Mouse (Mus musculus): Measurements from ENCODE around the gene Ttc9c.
"Not testable (repeated sequence)": the region's sequence is repeated elsewhere in the genome, so short reads cannot be mapped to it uniquely, and the experiment has no call there.

The Ttc9c gene

DNA sequence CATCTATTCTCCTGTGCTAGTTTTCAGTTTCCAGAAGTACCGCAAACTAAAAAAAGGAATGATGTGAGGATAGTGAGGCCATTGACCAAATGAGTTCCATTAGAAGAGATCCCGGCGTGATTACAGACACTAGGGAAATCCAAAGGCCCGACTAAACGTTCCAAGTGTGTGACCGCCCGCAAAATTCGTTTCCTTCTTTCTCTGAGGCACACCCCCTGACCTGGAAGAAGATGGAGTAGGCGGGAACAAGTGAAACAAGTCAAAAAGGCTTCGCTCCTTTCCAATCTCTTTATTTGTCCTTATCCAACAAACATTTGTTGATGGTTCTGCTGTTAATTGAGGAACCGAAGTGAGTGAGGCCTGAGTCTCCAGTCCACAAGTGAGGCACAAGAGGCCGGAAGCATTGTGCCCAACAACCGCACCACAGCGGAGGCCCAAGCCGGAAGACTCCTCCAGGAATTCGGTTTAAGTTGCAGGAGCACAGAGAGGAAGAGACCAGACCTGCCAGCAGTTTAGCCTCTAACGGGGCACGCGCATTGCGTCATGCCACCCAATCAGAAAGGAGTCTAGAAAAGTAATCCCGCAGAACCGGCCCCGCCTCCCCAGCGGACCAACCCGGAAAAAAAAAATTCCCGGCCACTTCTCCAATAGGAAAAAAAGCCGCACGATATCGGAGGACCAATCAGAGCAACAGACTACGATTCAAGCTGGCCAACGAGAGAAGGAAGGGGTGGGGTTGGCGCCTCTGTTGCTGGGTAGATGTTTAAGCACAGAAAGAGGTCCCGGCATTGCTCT, at the start of gene Ttc9c:
Ttc9c (minus strand) TSS at position 533 of the 795 bp plus-strand sequence.
- DNase-seq (ENCODE audit: low spot score in 2 of 2): peak; percentile 97 to 98

DNA sequence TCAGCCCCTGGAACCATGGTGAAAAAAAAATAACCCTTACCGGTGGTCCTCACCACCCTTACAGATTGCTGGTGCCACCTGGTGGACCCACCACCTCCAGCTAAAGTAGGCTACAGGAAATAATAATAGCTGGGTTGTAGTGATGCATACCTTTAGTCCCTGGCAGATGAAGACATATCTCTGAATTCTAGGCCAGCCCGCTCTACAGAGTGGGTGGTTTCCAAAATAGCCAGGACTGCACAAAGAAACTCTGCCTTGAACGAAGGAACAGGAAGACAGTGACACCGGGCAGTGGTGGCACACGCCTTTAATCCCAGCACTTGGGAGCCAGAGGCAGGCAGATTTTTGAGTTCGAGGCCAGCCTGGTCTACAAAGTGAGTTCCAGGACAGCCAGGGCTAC, 45.1 kb upstream of the Ttc9c start:
- no peak for DNase-seq (ENCODE audit: low spot score in 2 of 2)

DNA sequence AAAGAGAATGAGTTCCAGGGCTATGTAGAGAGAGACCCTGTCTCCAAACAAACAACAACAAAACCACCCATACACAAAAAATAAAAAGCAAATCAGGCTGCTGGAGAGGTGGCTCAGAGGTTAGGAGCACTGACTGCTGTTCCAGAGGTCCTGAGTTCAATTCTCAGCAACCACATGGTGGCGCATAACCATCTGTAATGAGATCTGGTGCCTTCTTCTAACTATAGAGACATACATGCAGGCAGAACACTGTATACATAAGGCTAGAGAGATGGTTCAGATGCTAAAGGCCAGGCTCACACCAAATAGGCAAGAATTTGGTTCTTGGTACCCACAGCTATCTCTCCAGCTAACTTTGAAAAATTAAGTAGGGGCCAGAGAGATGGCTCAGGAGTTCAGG, 39.9 kb upstream of the Ttc9c start:
- DNase-seq (ENCODE audit: low spot score in 2 of 2): no peak

DNA sequence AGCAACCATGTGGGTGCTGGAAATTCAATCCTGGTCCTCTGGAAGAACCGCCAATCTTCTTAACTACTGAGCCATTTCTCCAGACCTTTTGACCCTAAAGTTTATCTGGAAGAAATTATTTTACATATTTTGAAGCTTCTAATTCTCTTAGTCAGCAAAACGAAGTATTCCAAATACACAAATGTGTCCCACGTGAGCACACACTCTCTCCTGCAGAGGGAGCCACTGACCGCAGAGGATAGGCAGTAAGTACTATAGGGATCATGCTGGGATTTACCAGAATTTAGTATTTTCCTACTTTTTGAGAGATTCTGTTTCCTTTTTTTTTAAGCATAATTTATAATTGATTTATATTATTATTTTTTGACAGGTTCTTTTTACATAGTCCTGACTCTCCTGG, 38.6 kb upstream of the Ttc9c start:
- DNase-seq (ENCODE audit: low spot score in 2 of 2): no peak

DNA sequence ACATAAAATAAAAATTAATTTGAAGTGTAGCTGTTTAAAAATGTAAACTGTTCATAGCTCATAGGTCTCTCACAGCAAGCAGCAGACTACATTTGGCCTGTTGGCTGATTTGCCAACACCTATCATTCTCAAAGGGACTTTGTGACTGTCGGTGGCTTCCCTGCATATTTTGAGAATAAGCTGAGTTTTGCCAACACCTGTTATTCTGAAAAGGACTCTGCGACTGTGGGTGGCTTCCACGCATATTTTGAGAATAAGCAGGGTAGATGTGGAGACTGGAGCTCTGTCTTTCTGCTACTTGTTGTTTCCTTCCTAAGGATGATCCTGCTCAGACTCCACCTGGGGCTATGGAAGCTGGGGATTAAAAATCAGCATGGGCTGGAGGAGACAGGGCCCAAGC, 34.0 kb upstream of the Ttc9c start:
- no peak for DNase-seq (ENCODE audit: low spot score in 2 of 2)

DNA sequence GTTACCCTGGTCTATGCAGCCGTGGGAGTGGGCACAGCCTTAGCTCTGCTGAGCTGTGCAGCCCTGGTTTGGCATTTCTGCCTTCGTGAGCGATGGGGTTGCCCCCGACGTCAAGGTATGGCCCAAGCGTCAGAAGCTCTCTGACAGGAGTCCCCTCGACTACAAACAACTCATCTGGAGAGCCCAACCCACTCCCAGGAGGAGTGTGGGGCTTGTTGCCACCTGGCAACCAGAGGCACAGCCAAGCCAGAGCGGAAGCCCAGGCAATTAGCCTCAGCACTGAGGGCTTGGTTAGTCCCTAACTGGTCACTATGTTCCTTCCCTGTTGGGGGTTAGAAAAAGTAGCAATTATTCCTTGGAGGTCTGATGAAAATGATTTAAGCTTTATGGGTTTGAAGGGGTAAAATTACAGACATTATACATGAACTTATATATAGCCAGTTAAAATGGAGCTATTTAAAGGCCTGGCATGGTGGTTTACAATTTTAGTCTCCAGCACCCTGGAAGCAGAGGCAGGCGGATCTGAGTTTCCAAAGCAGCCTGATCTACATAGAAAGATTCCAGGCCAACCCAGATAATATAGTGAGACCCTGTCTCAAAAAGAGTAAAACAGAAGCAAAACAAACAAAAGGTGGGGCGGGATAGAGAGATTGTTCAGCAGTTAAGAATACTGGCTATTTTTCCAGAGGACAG, 33.2 kb upstream of the Ttc9c start:
- DNase-seq (ENCODE audit: low spot score in 2 of 2): no peak

DNA sequence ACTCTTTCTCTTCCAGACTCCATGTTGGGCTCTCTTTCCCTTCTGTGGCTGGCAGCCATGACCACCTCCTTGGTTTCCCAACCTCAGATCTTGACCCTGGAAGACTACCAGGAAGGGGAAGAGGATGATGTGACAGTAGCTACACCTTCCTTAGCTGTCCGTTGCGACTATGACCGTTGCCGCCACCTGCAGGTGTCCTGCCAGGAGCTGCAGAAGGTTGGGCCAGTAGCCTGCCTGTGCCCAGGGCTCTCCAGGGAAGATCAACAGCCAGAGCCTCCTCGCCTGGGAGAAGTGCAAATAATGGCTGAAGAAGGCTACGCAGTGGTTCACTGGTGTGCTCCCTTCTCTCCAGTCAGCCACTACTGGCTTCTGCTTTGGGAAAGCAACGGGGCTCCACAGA, 32.5 kb upstream of the Ttc9c start:
- DNase-seq (ENCODE audit: low spot score in 2 of 2): no peak

DNA sequence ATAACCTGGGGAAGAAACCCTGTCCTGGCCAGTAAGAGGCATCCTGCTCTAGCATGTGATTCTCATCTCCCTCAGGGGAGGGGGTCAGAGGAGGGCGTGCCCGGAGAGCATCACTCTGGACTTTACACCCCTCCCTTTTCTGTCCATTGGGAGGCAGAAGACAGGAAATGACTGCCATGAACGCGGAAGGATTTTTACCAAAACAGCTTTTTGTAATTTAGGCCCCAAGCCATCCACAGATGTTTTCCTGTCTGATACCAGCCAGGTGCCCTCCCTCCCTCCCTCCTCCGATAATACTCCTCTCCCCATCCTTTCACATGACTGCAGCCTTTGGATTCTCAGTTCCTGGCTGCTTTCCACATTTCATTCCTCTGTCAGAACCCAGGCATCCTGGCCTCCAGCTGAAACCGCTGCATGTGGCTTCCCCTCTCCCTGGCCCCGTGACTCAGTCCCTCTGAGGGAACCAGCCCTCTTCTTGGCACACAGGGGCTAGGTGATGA, 31.3 kb upstream of the Ttc9c start, which contains the start of gene Lrrn4cl:
Lrrn4cl (plus strand) TSS at position 367 of the 500 bp plus-strand sequence.
- no peak for DNase-seq (ENCODE audit: low spot score in 2 of 2)

DNA sequence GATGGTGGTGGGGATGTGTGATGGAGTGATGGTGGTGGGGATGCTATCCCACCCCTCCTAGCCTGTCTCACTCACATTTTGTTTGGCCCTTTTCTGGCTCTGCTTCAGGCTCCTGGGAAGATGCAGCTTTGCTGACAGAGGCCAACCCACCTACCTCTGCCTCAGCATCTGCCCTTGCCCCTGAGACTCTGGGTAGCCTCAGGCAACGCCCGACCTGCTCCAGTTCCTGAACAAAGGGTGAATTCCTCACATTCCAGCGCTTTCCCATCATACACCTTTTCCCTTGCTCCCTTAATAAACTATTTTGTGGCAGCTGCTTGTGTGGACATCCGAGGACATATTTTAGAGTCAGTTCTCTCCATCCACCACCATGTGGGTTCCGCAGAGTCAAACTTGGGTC, 29.2 kb upstream of the Ttc9c start:
- no peak for DNase-seq (ENCODE audit: low spot score in 2 of 2)

DNA sequence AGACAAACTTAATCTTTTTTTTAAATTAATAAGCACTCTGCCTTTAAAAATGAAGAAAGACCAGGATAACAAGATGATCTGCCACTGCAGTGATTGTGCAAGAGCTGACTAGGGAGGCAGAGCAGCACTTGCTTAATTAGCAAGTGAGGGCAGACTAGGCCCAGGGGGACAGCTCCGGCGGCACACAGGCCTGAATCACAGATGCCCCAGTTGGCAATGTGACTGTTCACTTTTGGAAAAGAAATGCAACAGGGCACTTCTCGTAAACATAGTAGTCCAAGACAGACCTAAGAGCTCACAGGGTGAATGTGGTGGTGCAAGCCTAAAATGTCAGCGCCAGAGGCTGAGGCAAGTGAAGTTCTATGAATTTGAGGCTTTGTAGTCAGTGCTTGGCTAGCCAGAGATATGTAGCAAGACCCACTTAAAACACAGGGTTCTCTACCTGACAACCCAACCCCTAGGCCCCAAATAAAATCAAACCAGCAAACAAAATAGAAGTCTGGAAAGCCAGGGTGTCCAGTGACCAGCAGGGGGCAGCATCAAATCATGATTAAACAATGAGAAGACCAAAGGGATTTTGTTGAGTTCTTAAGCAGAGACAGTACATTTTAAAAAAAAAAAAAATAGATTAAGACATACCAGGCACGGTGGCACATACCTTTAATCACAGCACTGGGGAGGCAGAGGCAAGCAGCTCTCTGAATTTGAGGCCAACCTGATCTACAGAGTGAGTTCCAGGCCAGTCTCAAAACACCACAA, 25.4 kb upstream of the Ttc9c start:
- DNase-seq (ENCODE audit: low spot score in 2 of 2): peak in 1 of 2 experiments; percentile 74

DNA sequence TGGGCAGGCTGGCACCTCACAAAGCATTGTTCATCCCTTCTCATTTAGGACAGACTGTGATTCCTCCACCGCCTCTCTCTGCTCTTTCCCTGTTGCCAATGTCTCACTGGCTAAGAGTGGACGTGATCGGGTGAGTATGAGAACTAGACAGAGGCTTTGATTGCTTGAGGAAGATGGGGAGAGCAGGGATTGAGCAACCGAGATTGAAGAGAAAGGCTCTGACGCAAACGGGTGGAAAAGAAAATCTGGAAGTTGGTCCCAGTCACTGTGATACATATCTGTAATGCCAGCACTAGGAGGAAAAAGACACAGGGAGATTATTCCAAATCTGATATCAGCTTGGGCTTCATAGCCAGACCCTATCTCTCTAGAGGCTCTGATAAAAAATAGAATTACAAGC, 23.8 kb upstream of the Ttc9c start:
- no peak for DNase-seq (ENCODE audit: low spot score in 2 of 2)

DNA sequence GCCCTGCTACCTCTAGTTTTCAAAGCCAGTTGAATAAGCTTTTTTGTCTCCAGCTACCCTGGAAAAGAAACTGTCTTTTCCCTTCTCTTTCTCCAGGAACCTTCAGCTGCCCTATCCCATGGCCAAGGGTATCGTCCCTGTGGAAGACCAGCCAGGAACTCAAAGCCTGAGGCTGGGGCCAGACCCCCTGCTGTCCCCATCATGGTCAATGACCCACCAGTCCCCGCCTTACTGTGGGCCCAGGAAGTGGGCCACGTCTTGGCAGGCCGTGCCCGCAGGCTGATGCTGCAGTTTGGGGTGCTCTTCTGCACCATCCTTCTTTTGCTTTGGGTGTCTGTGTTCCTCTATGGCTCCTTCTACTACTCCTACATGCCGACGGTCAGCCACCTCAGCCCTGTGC, 21.9 kb upstream of the Ttc9c start:
- no peak for DNase-seq (ENCODE audit: low spot score in 2 of 2)

DNA sequence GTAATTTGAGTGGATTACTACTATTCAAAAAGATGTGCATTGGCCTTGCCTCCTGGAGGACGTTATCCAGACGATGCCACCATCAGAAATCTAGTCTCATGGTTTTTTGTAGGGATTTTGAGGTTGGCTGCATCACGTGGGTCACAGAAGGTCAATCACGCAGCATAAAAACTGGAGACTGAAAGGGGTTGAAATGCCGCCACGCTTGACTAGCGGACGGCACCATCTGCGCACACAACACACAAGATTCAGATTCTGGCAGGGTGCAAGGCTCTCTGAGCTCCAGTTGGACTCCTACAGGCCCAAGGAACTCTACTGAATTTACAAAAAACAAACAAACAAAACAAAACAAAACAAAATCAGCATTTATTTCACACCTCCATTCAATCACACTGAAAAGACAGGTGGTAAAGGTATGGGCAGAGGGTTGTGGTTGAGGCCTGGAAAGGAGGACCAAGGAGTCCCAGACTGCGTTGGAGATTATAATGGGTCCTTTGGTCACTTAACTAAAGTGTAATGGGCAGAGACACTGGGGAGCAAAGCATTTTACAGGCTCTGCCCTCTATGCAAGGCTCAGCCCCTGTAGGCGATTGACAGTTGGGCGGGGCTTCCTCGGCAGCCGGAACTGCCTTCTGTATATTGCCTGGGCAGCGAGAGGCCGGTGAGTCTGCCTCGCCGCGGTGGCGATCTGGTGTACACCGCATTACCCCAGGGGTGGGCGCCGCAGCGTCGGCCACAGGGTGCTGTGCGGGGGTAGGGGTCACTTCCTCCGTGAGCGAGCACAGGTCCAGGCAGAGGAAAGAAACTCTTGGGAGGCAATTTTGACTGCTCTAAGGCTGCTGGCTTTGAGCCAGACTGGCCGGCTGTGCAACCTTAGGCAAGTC, 21.0 kb upstream of the Ttc9c start:
- peak in 1 of 2 experiments; percentile 69 for DNase-seq (ENCODE audit: low spot score in 2 of 2)

DNA sequence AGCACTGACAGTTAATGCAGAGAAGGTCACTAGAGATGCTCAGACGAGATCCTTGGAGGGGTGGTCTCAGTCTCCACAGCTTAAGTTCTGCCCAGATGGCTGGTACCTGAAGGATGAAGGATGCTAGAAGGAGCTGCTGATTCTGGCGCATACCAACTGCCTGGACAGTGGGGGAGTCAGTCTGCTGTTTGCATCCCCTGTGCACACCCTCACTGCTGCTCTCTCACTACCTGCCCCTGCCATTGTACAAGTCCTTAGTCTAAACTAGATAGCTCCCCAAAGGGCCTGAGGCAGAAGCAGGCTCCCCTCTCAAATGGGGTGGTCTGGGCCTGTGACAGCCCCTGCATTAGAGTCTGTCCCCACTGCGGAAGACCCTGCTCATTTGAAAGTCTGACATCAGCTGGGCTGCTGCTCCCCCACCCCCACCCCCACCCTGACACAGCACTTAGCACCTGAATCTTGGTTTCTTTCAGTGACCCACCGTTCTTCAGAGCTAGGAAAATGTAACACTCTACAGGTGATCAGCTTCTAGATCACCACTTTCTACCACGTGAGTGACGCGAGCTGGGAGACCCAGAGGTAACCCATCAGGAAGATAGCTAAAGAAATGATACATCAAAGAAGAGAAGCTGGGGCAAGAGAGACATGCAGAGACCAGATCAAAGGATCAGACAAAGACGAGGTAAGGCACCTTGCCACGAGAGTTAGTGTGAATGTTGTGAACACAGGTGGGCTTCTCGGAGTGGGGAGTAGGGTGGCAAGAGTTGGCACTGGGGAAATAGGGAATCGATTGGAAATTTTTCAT, 20.2 kb upstream of the Ttc9c start, which contains the start of gene Gng3:
Gng3 (minus strand) TSS at position 92 of the 805 bp plus-strand sequence.
- DNase-seq (ENCODE audit: low spot score in 2 of 2): peak; percentile 75 to 86

DNA sequence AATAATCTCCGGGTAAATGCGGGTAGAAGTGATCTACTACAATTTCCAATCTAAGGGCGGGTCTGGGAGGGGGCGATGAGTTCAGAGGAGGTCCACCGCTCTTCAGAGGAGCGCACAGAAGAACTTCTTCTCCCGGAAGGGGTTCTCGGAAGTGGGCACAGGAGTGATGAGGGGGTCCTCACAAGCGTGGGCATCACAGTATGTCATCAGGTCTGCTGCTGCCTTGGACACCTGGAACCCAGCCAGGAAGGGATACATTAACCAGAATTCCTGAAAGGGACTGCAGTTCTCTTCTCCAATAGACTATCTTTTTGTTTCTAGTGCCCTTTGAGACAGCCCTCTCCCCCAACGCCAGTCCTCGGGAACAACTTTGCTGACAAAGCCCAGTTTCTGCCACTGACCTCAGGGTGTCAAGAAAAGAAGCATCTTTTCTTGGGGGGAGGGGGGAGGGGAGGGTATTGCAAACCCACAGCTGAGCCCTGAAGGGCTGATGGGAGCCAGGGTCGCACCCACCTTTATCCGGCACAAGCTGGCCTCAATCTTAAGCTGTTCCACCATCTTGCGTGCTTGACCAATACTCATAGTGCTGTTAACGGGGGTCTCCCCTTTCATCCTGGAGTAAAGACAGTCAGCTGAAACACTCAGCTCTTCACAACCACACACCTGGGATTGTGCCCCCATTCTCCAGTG, 19.1 kb upstream of the Ttc9c start:
- DNase-seq (ENCODE audit: low spot score in 2 of 2): peak in 1 of 2 experiments; percentile 38

DNA sequence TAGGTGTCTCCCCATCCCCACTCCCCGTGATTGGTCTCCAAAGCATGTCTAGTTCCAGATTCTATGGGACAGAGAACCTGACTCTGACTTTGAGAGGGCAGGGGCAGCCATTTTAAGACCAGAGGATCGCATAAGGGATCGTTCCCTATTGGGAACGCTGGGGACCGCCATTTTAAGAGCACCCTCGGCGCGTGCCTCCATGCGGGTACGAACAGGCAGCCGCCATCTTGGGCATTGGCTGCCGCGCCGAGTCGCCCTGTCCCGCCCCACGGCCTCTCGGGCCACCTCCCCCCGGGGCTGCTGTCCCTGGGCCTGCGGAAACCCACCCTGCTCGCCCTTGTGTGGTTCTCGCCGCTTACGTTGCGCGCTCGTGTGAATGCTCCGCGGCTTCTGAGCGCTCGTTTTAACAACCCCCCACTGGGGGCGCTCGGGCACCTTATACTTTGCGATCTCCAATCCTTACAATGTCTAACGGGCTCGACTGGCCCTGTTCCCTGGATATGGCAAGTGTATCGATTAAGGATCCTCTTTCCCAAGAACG, 18.2 kb upstream of the Ttc9c start, which contains the start of gene Bscl2:
Bscl2 (plus strand) TSS at position 217 of the 541 bp plus-strand sequence.
- DNase-seq (ENCODE audit: low spot score in 2 of 2): peak; percentile 85 to 87

DNA sequence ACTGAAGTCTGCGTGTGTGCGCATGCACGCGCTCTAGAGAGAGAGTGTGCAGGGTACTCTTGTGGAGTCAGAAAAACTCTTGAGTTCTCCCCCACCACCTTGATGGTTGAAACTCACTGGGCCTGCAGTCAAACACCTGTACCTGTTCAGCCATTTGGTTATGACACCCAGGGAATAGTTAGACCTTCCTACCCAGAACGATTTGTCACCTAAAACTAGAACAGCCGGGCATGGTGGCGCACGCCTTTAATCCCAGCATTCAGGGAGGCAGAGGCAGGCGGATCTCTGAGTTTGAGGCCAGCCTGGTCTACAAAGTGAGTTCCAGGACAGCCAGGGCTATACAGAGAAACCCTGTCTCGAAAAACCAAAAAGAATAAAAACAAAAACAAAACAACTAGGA, 17.2 kb upstream of the Ttc9c start:
- not testable (repeated sequence) for DNase-seq (ENCODE audit: low spot score in 2 of 2)

DNA sequence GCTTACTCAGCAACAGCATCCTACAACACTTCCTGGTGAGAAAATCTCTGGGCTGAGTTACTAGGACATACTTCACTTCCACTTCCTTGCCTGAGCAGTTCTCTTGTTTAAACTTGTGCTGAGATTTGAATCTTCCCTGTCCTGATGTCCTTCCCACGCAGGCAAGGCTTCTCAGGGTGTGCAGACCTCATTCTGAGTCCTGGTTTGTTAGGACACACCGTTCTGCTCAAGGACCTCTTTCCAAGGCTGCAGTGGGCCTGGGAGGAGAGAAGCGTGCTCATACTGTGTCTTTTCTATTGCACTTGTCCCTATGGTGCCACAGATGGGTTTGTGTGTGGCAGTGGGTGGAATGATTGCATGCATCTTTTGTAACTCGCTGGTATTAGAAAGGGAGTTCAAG, 13.8 kb upstream of the Ttc9c start:
- no peak for DNase-seq (ENCODE audit: low spot score in 2 of 2)

DNA sequence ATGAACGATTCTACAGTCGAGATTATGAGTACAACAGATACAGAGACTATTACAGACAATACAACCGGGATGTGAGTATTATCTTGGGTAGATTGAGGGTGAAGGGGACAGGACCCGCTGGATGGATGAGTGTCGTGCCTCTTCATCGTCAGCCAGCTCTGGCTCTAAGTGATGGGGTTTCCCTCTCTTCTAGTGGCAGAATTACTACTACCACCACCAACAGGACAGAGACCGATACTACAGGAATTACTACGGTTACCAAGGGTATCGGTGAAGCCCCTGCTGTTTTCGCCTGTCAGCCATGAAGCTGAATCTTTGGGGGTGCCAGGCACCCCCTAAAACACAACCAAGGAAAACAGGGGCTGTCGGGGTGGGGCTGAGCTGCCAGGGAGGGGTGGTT, 12.1 kb upstream of the Ttc9c start:
- DNase-seq (ENCODE audit: low spot score in 2 of 2): no peak
